Mouse (Mus musculus) olfactory bulb, adult 2 months (tissue): Measurements from ENCODE around the gene Gdf11. TPM values are rescaled to one million over a fixed set of nuclear protein-coding genes. Genes with fewer than 3 reads are reported as not detected.

Experiments
- H3K27ac ChIP-seq: fragments of 200-500 bp; 2 replicates; pipeline ENCODE4 v1.5.1; 2012; ENCODE audit warnings: low read depth, low read length; ENCODE audit not compliant: insufficient read depth
- H3K4me1 ChIP-seq: fragments of 200-500 bp; 2 replicates; pipeline ENCODE4 v1.6.1; 2012; ENCODE audit warnings: low read length; ENCODE audit not compliant: control insufficient read depth, insufficient read depth
- H3K4me3 ChIP-seq: fragments of 200-500 bp; 2 replicates; pipeline ENCODE4 v1.5.1; 2012; ENCODE audit warnings: mild to moderate bottlenecking, low read depth, low read length, moderate library complexity; ENCODE audit not compliant: insufficient read depth
- CTCF ChIP-seq: fragments of 200-500 bp; IDR thresholded peaks from 2 replicates; pipeline ENCODE4 v1.5.1; 2012; ENCODE audit warnings: low read depth, mild to moderate bottlenecking, low read length, moderate library complexity; ENCODE audit not compliant: insufficient read depth
- POLR2A ChIP-seq: fragments of 200-500 bp; IDR thresholded peaks from 2 replicates; pipeline ENCODE4 v1.6.1; 2012; ENCODE audit warnings: mild to moderate bottlenecking, low read depth, low read length, moderate library complexity; ENCODE audit not compliant: insufficient read depth
- WGBS: fragments of 180-500 bp; shearing (Covaris S2); methylation state at CpG from one replicate; pipeline ENCODE4 v1.1.7; 2018; 5-methylcytosine and 5-hydroxymethylcytosine counted together
- polyA plus RNA-seq: library from polyadenylated mRNA; stranded (reverse); fragments of >200 nt; gene quantifications from 2 replicates; pipeline ENCODE4 v1.2.4, GENCODE M21; 2012; ENCODE audit warnings: low replicate concordance; ENCODE audit not compliant: missing spikeins, insufficient read depth, insufficient read length

The Gdf11 gene
- polyA plus RNA-seq, 1 experiment: not detected

GRCm38 (mm10) chr10:128912791-128913190 lies 21.3 kb upstream of the Gdf11 start:
- peaks cover 24% of the 10 kb centered on the region for H3K4me1 ChIP-seq
- no peak for TF ChIP-seq POLR2A
- TF ChIP-seq CTCF: no peak
- 86% methylated on average over 4 of the region's 4 CpGs for WGBS
- H3K4me3 ChIP-seq: no peak overlapping the region
- no peak overlapping the region for H3K27ac ChIP-seq

- Histone ChIP-seq H3K27ac (no peak overlapping the region), H3K4me3 (no peak overlapping the region), H3K4me1 (peaks cover 24% of the 10 kb centered on the region)
- TF ChIP-seq POLR2A (no peak), CTCF (no peak)
- WGBS: 69% methylated on average over 4 of the region's 4 CpGs
Observed at GRCm38 (mm10) chr10:128912268-128912667, 20.8 kb upstream of the Gdf11 start.

DNA sequence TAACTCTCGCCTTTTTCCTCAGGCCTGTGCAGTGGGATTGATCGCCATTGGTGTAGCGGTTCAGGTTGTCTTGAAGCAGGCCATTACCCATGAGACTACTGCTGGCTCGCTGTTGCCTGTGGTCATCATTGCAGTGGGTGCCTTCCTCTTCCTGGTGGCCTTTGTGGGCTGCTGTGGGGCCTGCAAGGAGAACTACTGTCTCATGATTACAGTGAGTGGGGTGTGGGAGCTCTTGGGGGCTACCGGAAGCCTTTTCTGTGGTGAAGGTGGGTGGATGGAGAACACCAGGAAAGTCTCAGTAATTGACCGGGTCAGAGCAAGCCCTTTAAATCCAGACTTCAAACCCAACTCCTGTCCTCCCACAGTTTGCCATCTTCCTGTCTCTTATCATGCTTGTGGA lies 19.9 kb upstream of the Gdf11 start:
- no peak overlapping the region for H3K4me3 ChIP-seq
- 75% methylated on average over 6 of the region's 6 CpGs for WGBS
- no peak for TF ChIP-seq CTCF
- no peak for TF ChIP-seq POLR2A

GRCm38 (mm10) chr10:128910066-128910841 lies 18.7 kb upstream of the Gdf11 start:
- no peak for TF ChIP-seq CTCF
- no peak for TF ChIP-seq POLR2A
- 1% methylated on average over 66 of the region's 66 CpGs for WGBS
- Histone ChIP-seq H3K4me1 (peaks cover 24% of the 10 kb centered on the region), H3K4me3 (peak overlapping the region; percentile 76), H3K27ac (peak overlapping the region; percentile 81)

More for the DNA sequence above, 19.9 kb upstream of the Gdf11 start:
- Histone ChIP-seq H3K4me1 (peaks cover 24% of the 10 kb centered on the region), H3K27ac (no peak overlapping the region)

DNA sequence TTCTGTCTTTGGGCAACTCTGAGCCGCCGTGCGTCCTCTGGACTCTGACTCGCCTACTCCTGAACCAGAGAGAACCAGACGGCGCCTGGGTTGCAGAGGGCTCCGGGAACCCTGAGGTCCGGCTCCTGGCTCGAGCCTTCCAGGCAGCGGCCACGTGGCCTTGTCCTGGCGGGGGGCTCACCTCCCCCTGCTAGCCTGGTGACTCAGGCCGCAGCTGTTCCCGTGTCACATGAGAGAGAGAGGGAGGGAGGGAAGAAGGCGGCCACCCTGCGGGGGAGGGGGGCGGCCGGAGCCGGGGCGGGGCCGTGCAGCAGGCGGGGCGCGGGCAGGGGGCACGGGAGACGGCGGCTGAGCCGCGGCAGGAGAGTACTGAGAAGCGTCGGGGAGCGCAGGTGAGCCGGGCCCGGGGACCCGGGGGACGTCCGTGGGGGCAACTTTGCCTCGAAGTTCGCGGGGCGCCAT lies 18.1 kb upstream of the Gdf11 start:
- peak overlapping the region; percentile 81 for H3K27ac ChIP-seq
- 3% methylated on average over 39 of the region's 41 CpGs for WGBS
- TF ChIP-seq POLR2A: peak; percentile 30; the same call in 1 of the 2 replicates
- TF ChIP-seq CTCF: no peak
- peak overlapping the region; percentile 76 for H3K4me3 ChIP-seq
- peaks cover 24% of the 10 kb centered on the region for H3K4me1 ChIP-seq

- Histone ChIP-seq H3K27ac (peak overlapping the region; percentile 27), H3K4me3 (peak overlapping the region; percentile 76), H3K4me1 (peaks cover 24% of the 10 kb centered on the region)
- WGBS: 72% methylated on average over 13 of the region's 13 CpGs
- no peak for TF ChIP-seq POLR2A
Observed at GRCm38 (mm10) chr10:128908778-128909448, 17.4 kb upstream of the Gdf11 start.

- H3K4me1 ChIP-seq: peaks cover 6% of the 10 kb centered on the region
- H3K27ac ChIP-seq: no peak overlapping the region
- 88% methylated on average over 5 of the region's 5 CpGs for WGBS
- H3K4me3 ChIP-seq: no peak overlapping the region
- TF ChIP-seq POLR2A (no peak), CTCF (no peak)
Observed at GRCm38 (mm10) chr10:128904812-128905211, 13.3 kb upstream of the Gdf11 start.

DNA sequence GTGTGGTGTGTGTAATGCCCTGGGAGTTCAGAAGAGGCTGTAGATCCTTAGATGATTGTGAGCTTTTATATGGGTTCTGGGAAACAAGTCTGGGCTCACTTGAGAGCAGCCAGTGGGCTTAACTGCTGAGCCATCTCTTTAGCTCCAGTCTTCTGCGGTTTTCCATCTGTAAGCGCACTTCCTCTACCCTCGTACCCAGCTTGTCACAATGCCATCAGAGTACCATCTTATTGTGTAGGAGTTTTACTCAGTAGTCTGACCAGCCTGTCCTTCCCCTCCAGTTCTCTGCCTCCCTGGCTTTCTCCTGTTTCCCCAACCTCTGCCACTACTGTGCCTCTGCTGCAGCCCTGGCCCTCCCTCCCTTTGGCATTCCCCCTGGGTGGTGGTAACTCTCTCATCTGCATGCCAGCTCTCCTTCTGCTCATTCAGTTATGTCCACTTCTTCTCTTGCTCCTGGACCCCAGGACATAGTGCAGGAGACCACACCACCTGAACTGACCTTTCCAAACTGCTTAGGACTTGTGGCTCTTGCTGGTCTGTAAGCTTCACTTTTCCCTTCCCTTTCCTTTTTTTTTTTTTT lies 11.0 kb upstream of the Gdf11 start:
- H3K4me1 ChIP-seq: no peaks in the 10 kb centered on the region
- no peak overlapping the region for H3K27ac ChIP-seq
- no peak overlapping the region for H3K4me3 ChIP-seq
- TF ChIP-seq CTCF (no peak), POLR2A (no peak)
- WGBS: 90% methylated on average over 3 of the region's 3 CpGs

GRCm38 (mm10) chr10:128901409-128901808 lies 9.9 kb upstream of the Gdf11 start:
- no peak overlapping the region for H3K27ac ChIP-seq
- 88% methylated on average over 1 of the region's 1 CpGs for WGBS
- no peak overlapping the region for H3K4me3 ChIP-seq
- TF ChIP-seq CTCF: no peak
- no peak for TF ChIP-seq POLR2A
- H3K4me1 ChIP-seq: peaks cover under 1% of the 10 kb centered on the region; the same call in 1 of the 2 replicates
